Mouse (Mus musculus) hindbrain, embryonic 11.5 days (tissue): ENCODE measurements around the gene Fam172a. TPM values are rescaled to one million over a fixed set of nuclear protein-coding genes. Genes with fewer than 3 reads are reported as not detected.

Source experiments
- ATAC-seq: fragments of 200-750 bp; cut with Nextera tagmentation; 2 replicates; pipeline ENCODE4 v1.8.0; 2017; ENCODE audit warnings: mild to moderate bottlenecking, moderate TSS enrichment, moderate library complexity; ENCODE audit not compliant: low FRiP score
- DNase-seq: peaks from one replicate; pipeline ENCODE4 v3.0.0-alpha.2; 2015; ENCODE audit warnings: low spot score
- H3K27ac ChIP-seq: fragments of 300-500 bp; sonication (generic); 2 replicates; pipeline ENCODE4 v1.5.1; 2014; ENCODE audit warnings: mild to moderate bottlenecking, low read depth, low read length
- H3K27me3 ChIP-seq: fragments of 300-500 bp; sonication (generic); 2 replicates; pipeline ENCODE4 v1.6.1; 2014; ENCODE audit warnings: mild to moderate bottlenecking, low read length, moderate library complexity, mixed read lengths; ENCODE audit not compliant: control insufficient read depth, insufficient read depth
- H3K36me3 ChIP-seq: fragments of 300-500 bp; sonication (generic); 2 replicates; pipeline ENCODE4 v1.6.1; 2014; ENCODE audit warnings: mild to moderate bottlenecking, low read length, moderate library complexity, mixed read lengths; ENCODE audit not compliant: control insufficient read depth, insufficient read depth
- H3K4me1 ChIP-seq: fragments of 300-500 bp; sonication (generic); replicated peaks from 2 replicates; pipeline ENCODE4 v1.6.1; 2014; ENCODE audit warnings: low read length, mixed read lengths; ENCODE audit not compliant: control insufficient read depth, insufficient read depth
- H3K4me2 ChIP-seq: fragments of 300-500 bp; sonication (generic); replicated peaks from 2 replicates; pipeline ENCODE4 v1.6.1; 2014; ENCODE audit warnings: mild to moderate bottlenecking, low read depth, low read length
- H3K4me3 ChIP-seq: fragments of 300-500 bp; sonication (generic); 2 replicates; pipeline ENCODE4 v1.5.1; 2014; ENCODE audit warnings: low read depth, low read length
- H3K9ac ChIP-seq: fragments of 300-500 bp; sonication (generic); 2 replicates; pipeline ENCODE4 v1.6.1; 2014; ENCODE audit warnings: low read depth, low read length
- H3K9me3 ChIP-seq: fragments of 300-500 bp; sonication (generic); 2 replicates; pipeline ENCODE4 v1.6.1; 2016; ENCODE audit warnings: low read length; ENCODE audit not compliant: control insufficient read depth
- WGBS: fragments of 180-500 bp; shearing (Covaris S2); extraction: QIAGEN DNeasy Blood & Tissue Kit; methylation state at CpG from one replicate; pipeline ENCODE4 v1.1.7; 2014; 5-methylcytosine and 5-hydroxymethylcytosine counted together
- polyA plus RNA-seq: library from polyadenylated mRNA; unstranded; fragments of >200 nt; fragmentation: Nextera tagmentation; extraction: Ambion mirVana; gene quantifications from 2 replicates; pipeline ENCODE4 v1.2.1, GENCODE M21; 2014

Gene Fam172a
- polyA plus RNA-seq, 1 experiment from 2014 or later = 45.7 TPM

DNA sequence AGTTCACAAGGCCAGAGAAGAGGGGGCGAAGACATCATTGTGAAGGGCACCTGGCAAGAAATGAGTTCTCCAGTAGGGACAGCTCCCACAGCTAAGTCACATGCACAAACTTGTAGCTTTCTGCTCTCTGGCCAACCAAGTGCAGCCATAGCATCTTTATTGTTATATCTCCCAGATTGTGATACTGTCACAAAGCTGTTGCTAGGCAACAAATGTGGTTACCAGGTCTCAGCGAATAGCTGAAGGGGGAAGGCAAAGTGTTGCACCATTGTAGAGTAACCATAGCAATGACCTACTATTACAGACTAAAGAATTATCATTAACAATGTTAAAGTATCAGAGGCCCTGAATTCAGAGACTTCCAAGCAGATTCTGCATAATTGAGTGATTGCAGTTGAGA is 460.3 kb downstream of the Fam172a start:
- Histone ChIP-seq H3K27me3 (no peaks in the 10 kb centered on the region; the same call in 1 of the 2 replicates), H3K4me2 (no peak overlapping the region), H3K27ac (peak overlapping the region; percentile 24; the same call in 1 of the 2 replicates), H3K9me3 (no peaks in the 10 kb centered on the region), H3K9ac (no peak overlapping the region), H3K4me1 (no peaks in the 10 kb centered on the region), H3K4me3 (no peak overlapping the region), H3K36me3 (no peaks in the 10 kb centered on the region)
- ATAC-seq = peak; percentile 74
- WGBS = 24% methylated on average over 2 of the region's 2 CpGs
- DNase-seq = peak; percentile 74

DNA sequence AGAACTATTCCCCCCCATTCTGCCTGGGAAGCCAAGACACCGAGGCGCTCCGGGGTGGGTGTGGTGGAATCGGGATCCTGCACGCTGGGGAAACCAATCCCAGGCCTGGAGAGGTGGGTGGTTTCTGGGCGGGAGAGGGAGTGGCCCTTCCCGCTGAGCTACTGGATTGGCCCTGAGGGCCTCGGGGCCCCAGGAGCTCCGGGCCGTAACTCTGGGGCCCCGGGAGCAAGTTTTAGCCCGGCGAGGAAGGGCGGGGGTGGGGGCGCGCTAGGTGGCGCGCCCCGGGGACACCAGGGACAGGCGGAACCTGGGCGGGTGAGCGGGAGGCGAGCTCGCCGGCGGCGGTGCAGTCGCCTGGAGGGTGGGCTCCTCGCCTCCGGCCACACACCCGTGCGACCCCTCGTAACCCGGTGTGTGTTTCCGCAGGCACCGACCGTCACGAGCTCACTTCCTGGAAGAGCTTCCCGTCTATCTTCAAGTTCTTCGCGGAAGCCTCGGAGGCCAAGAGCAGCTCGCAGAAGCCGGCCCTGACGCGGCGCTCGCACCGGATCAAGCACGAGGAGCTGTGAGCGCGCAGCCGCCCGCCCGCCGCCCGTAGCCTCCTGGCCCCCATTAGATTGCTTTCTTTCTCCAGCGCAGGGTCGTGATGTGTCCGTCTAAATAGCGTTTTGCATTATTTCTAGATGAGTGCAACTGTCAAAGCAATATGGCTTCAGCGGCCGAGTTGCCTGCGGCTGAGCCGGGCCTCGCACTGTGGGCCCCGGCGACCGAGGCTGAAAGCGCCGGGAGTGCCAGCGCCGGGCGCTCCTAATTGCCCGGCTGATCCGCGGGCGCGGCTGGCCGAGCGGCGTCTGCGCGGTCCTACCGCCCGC is 461.5 kb downstream of the Fam172a start:
- peak; percentile 88 for DNase-seq
- H3K27me3 ChIP-seq = no peaks in the 10 kb centered on the region; the same call in 1 of the 2 replicates
- H3K36me3 ChIP-seq = no peaks in the 10 kb centered on the region
- no peaks in the 10 kb centered on the region for H3K4me1 ChIP-seq
- peak overlapping the region; percentile 76 for H3K4me2 ChIP-seq
- peak overlapping the region; percentile 97 for H3K27ac ChIP-seq
- peak; percentile 91 for ATAC-seq
- peak overlapping the region; percentile 71 for H3K4me3 ChIP-seq
- H3K9ac ChIP-seq = peak overlapping the region; percentile 87
- no peaks in the 10 kb centered on the region for H3K9me3 ChIP-seq
- WGBS = under 1% methylated on average over 58 of the region's 86 CpGs

DNA sequence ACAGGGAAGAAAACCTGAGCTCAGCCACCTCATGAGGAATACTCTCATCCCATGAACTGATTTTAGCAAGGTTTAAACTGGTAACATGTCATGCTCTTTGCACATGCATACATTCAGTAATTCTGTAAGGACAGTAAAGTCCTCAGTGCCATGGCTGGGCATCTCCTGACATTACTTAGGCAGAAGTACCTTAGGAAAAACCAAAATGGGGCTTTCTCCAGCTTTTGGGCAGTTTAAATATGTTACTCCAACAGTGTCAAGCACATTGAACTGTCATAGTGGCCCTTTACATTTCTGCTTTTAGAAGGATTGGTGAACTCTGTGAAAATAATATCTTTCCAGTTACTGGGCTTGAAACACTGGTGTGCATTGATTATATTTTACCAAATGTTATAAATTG is 463.1 kb downstream of the Fam172a start:
- no peak for ATAC-seq
- H3K27ac ChIP-seq = no peak overlapping the region

DNA sequence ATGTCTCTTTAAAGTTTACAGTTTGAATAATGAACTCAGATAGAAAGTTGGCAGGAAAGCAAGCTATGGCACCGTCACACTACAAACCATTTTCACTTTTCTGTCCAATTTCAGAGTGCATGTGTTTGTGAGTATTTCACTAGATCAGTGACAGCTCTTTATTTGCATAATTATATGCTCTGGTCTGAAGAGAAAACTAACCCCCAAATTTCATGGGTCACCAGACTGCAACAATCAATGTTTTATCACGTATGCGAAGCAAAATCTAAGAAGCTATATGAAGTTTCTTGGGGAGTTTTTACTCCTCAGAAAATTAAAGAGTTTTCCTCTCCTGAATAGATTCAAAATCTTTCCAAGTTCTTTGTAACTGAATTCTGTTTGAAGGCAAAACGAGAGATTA is 466.3 kb downstream of the Fam172a start:
- DNase-seq = peak; percentile 57
- H3K27me3 ChIP-seq = peaks cover 9% of the 10 kb centered on the region; the same call in 1 of the 2 replicates
- no peaks in the 10 kb centered on the region for H3K9me3 ChIP-seq
- no peak overlapping the region for H3K4me2 ChIP-seq
- H3K36me3 ChIP-seq = no peaks in the 10 kb centered on the region
- ATAC-seq = no peak
- H3K9ac ChIP-seq = no peak overlapping the region
- H3K4me1 ChIP-seq = no peaks in the 10 kb centered on the region
- no peak overlapping the region for H3K4me3 ChIP-seq
- H3K27ac ChIP-seq = 0 out of 2 replicates have a peak overlapping the region, but pooled peaks have one; percentile 62
- WGBS = 17% methylated on average over 4 of the region's 4 CpGs

More for the DNA sequence above, 463.1 kb downstream of the Fam172a start:
- Histone ChIP-seq H3K9me3 (no peaks in the 10 kb centered on the region), H3K9ac (peak overlapping the region; percentile 24; the same call in 1 of the 2 replicates), H3K27me3 (peaks cover 2% of the 10 kb centered on the region; the same call in 1 of the 2 replicates), H3K36me3 (no peaks in the 10 kb centered on the region), H3K4me2 (peak overlapping the region; percentile 76), H3K4me3 (no peak overlapping the region), H3K4me1 (no peaks in the 10 kb centered on the region)
- peak; percentile 13 for DNase-seq

DNA sequence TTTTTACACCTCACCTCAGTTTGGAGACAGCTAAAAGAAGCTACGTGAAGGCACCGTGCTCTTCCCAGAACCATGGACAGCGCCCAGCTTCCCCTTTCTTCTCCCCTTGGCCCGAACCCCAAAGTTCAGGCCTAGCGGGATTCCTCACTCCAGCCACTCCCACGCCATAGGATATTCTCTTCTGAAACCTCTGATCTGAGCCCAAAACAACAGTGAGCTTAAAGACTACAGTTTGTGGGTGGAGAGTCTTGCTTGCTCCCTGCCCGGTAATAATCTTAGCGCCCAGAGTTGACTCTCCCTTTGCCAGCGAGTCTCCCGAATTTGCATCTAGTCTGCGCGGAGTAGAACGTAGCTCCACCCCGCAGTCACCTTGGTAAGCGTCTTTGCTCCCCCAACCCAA is 469.5 kb downstream of the Fam172a start:
- WGBS = 1% methylated on average over 15 of the region's 15 CpGs
- DNase-seq (peak; percentile 62), ATAC-seq (peak; percentile 43)
- H3K27ac ChIP-seq = no peak overlapping the region
- no peaks in the 10 kb centered on the region for H3K4me1 ChIP-seq
- peaks cover 14% of the 10 kb centered on the region; the same call in 1 of the 2 replicates for H3K27me3 ChIP-seq
- 0 out of 2 replicates have a peak overlapping the region, but pooled peaks have one; percentile 8 for H3K4me3 ChIP-seq
- H3K4me2 ChIP-seq = peak overlapping the region; percentile 41
- no peaks in the 10 kb centered on the region for H3K36me3 ChIP-seq
- H3K9ac ChIP-seq = 0 out of 2 replicates have a peak overlapping the region, but pooled peaks have one; percentile 38
- no peaks in the 10 kb centered on the region for H3K9me3 ChIP-seq

DNA sequence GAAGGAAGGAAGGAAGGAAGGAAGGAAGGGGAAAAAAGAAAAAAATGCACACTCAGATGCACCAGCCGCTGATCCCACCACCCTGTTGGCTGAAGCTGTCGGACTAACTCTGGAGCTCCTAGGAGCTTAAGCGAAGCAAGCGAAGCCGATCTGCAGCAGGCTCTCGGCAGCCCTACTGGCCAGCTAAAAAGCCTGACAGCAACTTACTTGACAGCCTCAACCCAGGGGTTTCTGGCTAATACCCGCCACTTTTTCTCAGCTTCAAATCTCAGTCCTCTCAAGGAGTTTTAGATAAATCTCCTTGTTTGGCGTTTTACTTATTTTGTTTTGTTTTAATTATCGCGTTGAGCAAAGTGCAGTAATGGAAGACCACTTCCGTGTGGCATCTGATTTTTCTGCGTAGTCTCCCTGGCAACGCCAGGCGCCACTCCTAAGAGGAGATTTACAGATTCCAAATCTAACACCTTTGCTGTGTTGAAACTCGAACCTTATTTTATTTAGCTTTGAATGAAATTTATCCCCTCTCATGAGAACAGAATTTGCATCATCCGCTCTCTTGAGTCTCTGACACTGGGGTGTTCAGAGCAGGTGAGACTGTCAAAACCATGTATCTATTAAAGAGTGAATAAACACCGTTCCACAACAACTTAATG is 470.3 kb downstream of the Fam172a start:
- ATAC-seq (no peak), DNase-seq (peak; percentile 61)
- peaks cover 14% of the 10 kb centered on the region; the same call in 1 of the 2 replicates for H3K27me3 ChIP-seq
- H3K4me2 ChIP-seq = peak overlapping the region; percentile 36
- WGBS = 2% methylated on average over 17 of the region's 17 CpGs
- no peaks in the 10 kb centered on the region for H3K9me3 ChIP-seq
- no peak overlapping the region for H3K27ac ChIP-seq
- no peaks in the 10 kb centered on the region for H3K36me3 ChIP-seq
- H3K4me1 ChIP-seq = no peaks in the 10 kb centered on the region
- no peak overlapping the region for H3K9ac ChIP-seq
- peak overlapping the region; percentile 13; the same call in 1 of the 2 replicates for H3K4me3 ChIP-seq

DNA sequence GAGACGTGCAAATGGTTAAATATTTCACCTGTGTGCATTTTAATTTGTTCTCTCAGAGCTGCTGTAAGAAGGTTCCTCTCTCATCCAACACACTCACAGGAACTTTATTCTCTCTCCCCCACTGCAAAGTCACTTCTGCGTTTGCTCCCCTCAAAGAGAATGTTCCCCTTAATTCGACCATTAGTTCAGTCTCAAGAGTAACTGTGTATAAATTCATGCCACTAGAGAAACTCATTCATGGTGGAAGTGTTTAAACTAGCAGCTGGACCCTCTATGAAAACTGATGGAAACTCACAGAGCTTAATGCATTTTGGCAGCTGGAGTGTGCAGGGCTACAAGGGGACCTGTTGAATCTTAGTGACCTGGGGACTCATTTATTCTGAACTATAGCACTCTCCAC is 471.0 kb downstream of the Fam172a start:
- Histone ChIP-seq H3K9ac (no peak overlapping the region), H3K4me3 (no peak overlapping the region)
- 6% methylated on average over 3 of the region's 3 CpGs for WGBS

DNA sequence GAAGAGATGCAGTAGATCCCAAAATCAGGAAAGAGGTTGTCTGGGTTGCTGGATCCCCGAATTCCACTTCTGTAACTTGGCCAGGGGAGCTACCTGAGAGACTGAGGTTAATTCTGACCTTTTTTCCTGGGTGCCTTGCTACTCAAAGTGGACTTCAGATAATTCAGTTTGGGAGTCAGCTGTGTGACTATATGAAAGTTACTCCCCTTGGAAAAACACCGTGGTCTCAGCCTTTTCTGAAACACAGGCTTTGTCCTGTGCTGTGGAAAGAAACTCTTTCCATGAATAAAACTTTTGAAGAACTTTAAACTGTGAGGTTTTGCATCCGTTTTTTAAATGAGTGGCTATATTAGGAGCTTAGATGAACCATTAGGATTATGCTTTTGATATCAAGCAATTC is 472.4 kb downstream of the Fam172a start:
- Histone ChIP-seq H3K9ac (no peak overlapping the region), H3K27me3 (peaks cover 14% of the 10 kb centered on the region; the same call in 1 of the 2 replicates)

More for the DNA sequence above, 471.0 kb downstream of the Fam172a start:
- no peak overlapping the region for H3K4me2 ChIP-seq
- H3K9me3 ChIP-seq = no peaks in the 10 kb centered on the region
- no peak overlapping the region for H3K27ac ChIP-seq
- ATAC-seq (no peak), DNase-seq (peak; percentile 27)
- H3K27me3 ChIP-seq = peaks cover 14% of the 10 kb centered on the region; the same call in 1 of the 2 replicates
- H3K36me3 ChIP-seq = no peaks in the 10 kb centered on the region
- no peaks in the 10 kb centered on the region for H3K4me1 ChIP-seq

More for the DNA sequence above, 472.4 kb downstream of the Fam172a start:
- Histone ChIP-seq H3K4me3 (no peak overlapping the region), H3K36me3 (no peaks in the 10 kb centered on the region), H3K27ac (no peak overlapping the region), H3K4me2 (no peak overlapping the region), H3K9me3 (no peaks in the 10 kb centered on the region), H3K4me1 (no peaks in the 10 kb centered on the region)
- ATAC-seq = no peak
- 8% methylated on average over 3 of the region's 3 CpGs for WGBS
- DNase-seq = peak; percentile 14
